Mouse (Mus musculus) skeletal muscle tissue, adult 2 months (tissue): ENCODE data around the gene Pdk2.

Experiments
- DNase-seq: peaks from one replicate; pipeline ENCODE4 v3.0.0-alpha.2; 2012; ENCODE audit warnings: low read depth, low spot score

Gene Pdk2

DNA sequence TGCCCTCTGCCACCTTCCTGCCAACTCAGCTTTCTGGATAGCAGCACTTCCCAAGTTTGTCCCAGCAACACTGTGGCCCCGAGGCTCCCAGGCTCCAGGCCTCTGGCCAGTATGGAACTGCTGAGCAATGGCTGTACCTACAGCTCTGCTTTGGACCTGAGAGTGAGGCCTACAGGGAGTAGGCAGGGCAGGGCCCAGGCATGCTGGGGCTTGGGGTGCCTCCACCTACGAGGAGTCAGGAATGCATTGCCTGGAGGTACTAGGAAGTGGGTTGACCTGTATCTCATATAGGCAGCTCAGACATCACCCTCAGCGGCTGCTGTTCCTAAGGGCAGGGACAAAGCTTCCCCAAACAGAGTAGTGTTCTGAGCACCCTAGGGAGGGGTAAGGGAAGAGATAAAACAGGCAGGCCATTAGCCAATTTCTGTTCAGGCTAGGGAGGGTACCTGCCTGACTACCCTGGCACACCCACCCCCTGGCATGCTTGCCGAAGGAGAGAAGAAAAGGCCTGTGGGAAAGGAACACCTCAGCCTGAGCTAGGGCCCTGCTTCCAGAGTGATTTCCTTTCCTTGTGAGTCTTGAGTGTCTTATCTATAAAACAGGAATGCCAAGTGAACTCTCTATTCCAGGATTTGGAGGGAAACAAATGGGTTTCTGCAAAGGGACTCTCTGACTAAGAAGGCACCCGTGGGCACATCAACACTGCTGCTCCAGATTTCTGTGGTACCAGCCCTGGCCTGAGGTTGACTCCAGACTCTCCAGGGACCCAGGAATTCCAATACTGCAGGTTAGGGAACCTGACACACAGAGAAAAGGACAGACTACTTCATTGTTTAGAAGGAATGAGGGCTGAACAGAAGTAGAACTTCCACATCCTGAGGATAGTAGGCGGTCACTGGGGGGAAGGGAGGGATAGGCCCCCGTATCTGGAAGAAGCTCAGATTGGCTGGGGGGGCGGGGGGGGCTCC, 29.3 kb upstream of the Pdk2 start:
- DNase-seq: no peak

DNA sequence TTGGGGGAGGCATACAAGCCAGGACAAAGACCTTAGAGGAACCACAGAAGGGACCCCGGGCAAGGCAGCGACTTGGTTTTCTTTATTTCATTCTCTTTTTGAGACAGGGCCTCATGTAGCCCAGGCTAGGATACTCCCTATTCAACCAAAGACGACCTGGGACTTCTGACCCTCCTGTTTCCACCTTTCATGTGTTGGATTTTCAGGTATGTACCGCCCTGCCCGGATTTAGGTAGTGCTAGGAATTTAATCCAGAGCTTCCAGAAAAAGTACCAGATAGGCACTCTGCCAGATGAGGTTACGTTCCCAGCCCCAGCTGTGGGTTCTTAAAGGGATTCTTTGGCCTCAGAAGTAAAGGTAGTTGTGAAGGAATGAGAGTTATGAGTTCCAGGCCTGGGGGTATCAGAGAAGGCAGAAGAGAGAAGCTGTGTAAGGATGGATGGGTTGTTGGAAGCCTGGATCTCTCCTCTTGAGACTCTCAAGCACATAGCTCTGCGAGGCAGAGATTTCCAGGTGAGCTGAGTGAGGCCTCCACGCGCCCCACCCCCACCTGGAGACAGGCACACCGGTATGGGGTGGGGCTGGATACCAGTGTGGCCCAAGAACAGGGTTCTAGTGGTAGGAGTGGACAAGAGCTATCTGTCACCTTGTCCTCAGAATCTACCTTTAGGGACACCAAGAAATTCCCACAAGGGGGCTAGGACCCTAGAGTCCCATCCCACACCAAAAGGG, 28.2 kb upstream of the Pdk2 start:
- no peak for DNase-seq

GRCm38 (mm10) chr11:95056768-95057501, 15.8 kb upstream of the Pdk2 start:
- no peak for DNase-seq

DNA sequence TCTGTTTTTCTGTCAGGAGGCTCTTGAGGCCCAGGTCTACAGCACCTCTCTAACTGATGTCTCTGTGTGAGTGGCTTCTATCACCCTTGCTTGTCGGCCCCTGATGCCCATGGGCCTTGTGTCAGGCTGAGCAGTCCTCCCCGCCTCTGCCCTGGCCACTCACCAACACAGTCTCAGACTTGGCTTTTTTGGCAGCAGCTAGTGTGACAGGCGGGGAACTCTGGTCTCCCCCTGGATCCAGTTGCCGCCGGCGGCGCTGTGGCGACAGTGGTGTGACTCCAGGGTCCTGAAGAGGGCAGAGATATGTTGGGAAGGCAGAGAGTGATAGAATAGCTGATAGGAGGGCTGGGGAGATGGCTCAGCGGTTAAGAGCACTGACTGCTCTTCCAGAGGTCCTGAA, 11.9 kb upstream of the Pdk2 start:
- no peak for DNase-seq

DNA sequence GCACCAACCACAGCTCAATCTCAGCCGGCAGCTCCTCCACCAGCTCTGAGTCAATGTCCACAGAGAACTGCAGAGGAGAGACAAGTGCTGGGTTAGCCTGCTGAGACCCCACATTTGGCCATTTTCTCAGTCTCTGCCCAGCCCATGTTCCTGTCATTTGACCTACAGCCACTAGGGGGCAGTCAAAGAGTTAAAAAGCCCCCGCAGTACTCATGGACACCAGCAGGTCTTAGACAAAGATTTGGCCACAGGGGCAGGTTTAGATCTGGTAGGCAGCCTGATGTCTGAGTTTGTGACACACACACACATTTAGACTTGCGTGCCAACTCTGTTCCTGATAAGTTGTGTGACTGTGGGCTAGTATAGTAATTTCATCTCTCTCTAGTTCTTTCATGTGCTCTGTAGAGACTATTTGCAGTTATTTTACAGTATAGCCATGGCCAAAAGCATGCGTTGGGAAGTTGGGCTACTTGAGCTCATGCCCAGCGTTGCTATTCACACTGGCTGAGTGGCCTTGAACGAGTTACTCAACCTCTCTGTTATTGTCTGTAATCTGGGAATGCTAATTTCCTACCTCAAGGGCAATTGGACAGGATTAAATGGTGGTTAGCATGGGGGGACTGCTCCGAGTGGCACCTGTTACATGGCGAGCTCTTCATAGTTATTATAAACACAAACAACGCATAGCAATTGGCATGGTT, 6.0 kb upstream of the Pdk2 start:
- peak; percentile 58 for DNase-seq

DNA sequence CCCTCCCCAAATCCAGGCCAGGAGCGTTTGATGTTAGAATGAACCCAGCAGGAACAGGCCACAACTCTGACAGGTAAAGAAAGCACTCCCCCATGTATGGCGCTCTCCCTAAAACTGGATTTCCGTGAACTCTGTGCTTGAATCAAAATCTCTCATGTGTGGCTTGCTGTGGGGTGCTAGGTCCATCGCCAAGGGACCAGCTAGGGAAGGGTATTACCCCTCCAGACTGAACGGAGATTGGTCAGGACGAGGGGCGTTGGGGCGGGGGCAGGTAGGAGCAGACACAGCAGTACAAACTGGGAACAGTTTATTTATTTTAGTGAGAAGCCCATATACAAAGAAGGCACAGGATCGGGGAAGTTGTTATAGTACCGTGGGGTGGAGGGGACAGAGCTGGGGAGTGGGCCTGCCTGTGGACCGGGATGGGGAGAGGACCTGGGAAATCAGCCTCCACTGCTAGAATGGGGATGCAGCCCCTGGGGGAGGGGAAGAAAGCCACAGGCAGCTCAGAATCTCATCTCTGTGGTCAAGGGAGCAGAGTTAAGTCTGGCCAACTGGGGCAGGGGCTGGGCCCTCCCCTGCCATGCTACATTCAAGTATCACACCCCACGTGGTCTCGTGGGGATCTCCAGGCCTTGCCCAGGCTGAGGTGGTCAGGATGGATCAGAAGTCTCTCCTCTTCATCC, 3.2 kb upstream of the Pdk2 start:
- no peak for DNase-seq

DNA sequence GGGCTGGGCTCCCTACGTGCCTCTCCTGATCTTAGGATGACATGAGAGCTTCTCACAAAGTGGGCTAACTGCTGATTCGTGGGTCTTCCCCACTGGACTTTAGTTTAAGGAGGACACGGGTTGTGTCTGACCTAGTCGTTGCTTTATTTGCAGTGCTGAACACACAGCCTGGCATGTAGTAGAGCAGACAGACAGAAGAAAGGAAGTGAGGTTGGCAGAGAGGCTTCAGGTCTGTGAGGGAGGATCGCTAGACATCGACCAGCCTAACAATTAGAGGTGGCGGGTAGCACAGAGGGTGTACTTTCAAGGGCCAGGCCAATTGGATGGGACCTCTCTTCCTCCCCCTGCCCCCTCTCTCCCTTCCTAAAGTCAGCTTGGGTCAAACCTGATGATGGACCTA, 2.5 kb upstream of the Pdk2 start:
- no peak for DNase-seq

DNA sequence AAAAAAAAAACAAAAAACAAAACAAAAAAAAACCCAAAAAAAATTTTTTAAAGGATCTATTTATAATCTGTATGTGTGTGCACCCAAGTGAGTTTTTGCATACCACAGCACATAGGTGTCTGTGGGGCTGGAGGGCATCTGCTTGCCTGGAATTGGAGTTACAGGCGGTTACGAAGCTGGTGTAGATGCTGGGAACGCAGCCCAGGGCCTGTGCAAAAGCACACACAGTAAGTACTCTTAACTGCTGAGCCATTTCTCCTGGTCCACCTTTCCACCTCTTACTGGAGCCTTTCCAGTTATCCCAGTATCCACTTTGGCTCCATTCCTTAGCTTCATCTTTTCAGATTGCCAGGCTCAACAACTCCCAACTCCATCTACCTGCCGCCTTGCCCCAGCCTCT, 1.9 kb upstream of the Pdk2 start:
- DNase-seq: no peak

GRCm38 (mm10) chr11:95042096-95042495, 942 bp upstream of the Pdk2 start:
- peak; percentile 85 for DNase-seq

DNA sequence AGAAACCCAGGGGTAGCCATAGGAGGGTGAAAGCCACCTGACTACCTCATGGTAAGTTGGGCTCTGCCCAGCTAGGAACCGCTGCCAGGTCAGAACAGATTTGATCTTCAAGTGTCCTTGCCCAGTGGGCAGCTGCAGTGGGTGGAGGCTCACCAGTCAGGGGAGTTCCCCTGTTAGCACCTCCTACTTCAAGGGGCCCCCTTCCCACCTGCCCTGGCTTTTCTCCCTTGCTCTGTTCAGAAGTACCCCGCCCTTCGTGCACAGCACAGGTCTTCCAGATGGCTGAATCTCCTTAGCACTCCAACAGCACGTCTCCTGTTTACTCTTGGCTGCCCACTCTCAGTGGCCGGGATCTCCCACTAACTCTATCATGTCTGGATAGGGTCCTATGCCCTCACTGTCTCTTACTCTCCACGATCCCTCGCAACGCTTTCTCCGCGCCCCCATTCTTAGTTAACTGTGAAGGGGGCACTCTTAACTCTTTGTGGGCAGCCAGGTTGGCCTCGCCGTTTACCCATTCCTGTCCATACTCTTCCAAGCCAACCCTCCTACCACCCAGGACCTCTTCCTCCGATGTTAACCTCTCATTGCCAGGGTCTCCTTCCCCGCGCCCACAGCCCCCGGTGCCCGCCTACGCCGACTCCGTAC, 539 bp downstream of the Pdk2 start:
- DNase-seq: peak; percentile 95

- no peak for DNase-seq
Measured at GRCm38 (mm10) chr11:95039766-95040165, 1.4 kb downstream of the Pdk2 start.

- DNase-seq: peak; percentile 76
Measured at GRCm38 (mm10) chr11:95038818-95039655, 2.1 kb downstream of the Pdk2 start.

GRCm38 (mm10) chr11:95038156-95038817, 2.9 kb downstream of the Pdk2 start:
- no peak for DNase-seq

DNA sequence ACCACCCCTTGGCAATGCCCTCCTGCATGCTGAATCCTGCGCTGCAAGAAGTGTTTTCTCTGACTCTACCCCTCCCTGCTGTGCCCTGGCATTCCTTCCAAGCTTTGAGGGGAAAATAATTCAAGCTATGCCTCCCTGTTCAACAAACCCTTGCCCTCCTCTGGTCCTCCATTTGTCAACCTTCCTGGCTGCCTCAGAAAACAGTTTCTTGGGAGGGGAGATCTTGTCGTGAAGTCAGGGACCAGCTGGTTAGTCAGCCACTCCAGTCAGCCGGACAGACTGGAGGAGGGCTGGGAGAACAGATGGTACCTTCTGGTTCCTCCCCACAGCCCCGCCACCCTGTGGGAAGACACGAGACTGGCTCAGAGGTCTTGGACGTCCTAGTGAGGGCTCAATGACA, 3.8 kb downstream of the Pdk2 start:
- no peak for DNase-seq

GRCm38 (mm10) chr11:95036521-95036920, 4.6 kb downstream of the Pdk2 start:
- DNase-seq: no peak

DNA sequence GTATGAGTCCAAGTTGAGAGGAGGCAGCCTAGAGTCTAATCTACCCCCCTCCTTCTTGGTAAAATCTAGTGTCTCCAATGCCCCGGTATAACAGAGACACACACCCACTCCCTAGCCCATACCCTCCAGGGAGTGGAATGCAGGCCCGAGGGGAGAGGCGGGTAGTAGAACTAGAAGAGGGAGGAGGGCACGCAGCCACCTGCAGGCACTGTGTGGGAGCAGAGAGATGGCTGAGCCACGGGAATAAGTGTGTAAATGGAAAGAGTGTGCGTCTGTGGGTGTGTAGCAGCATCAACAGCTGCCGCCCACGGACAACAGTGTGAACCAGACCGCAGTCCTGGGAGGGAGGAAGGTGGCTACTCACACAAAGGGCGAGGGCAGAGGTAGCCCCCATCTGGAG, 6.3 kb downstream of the Pdk2 start:
- DNase-seq: no peak

GRCm38 (mm10) chr11:95033617-95034016, 7.5 kb downstream of the Pdk2 start:
- no peak for DNase-seq

- no peak for DNase-seq
Measured at GRCm38 (mm10) chr11:95032945-95033344, 8.2 kb downstream of the Pdk2 start.
